Mouse (Mus musculus): ENCODE results near the gene Zfp1.

DNA sequence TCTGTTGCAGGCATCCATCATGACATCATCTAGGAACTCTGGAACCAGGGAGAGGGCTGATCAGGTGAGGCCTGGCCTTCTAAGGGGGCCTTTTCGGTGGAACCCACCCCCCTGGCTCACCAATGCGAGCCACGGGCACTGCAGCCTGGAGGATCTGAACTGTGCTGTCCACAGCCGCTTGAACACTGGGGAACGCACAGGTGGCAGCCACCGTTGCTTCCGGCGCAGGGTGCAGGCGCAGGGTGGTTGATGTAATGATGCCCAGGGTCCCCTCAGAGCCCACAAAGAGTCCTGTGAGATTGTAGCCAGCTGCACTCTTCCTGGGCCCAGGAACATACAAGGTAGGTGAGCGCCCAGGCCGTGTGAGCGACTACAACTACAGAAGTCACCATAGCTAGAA is 14.8 kb upstream of the Zfp1 start:
- no peak for TF ChIP-seq CTCF (conservative IDR thresholded peaks at IDR 0.05; ENCODE audit: insufficient read depth, insufficient read length, low read depth, low read length)
- TF ChIP-seq POLR2A (IDR thresholded peaks at IDR 0.05; ENCODE audit: low read depth, low read length), result no peak

Measured in kidney, adult 2 months (tissue).